Mouse (Mus musculus) intestine, embryonic 15.5 days (tissue): Measurements from ENCODE around the gene Parn. TPM values are rescaled to one million over a fixed set of nuclear protein-coding genes. Genes with fewer than 3 reads are reported as not detected.

ENCODE experiments used
- ATAC-seq: fragments of 200-750 bp; cut with Nextera tagmentation; 2 replicates; pipeline ENCODE4 v1.8.0; 2017; ENCODE audit warnings: moderate TSS enrichment, moderate library complexity
- H3K27ac ChIP-seq: fragments of 300-500 bp; sonication (generic); 2 replicates; pipeline ENCODE4 v1.5.1; 2015; ENCODE audit warnings: mild to moderate bottlenecking, inconsistent platforms
- H3K27me3 ChIP-seq: fragments of 300-500 bp; sonication (generic); replicated peaks from 2 replicates; pipeline ENCODE4 v1.6.1; 2015; ENCODE audit warnings: inconsistent platforms
- H3K36me3 ChIP-seq: fragments of 300-500 bp; sonication (generic); 2 replicates; pipeline ENCODE4 v1.6.1; 2015; ENCODE audit warnings: inconsistent platforms
- H3K4me1 ChIP-seq: fragments of 300-500 bp; sonication (generic); replicated peaks from 2 replicates; pipeline ENCODE4 v1.6.1; 2015; ENCODE audit warnings: inconsistent platforms
- H3K4me2 ChIP-seq: fragments of 300-500 bp; sonication (generic); replicated peaks from 2 replicates; pipeline ENCODE4 v1.6.1; 2015; ENCODE audit warnings: mild to moderate bottlenecking, inconsistent platforms
- H3K4me3 ChIP-seq: fragments of 300-500 bp; sonication (generic); replicated peaks from 2 replicates; pipeline ENCODE4 v1.5.1; 2015; ENCODE audit warnings: inconsistent platforms
- H3K9ac ChIP-seq: fragments of 300-500 bp; sonication (generic); 2 replicates; pipeline ENCODE4 v1.6.1; 2015; ENCODE audit warnings: inconsistent platforms
- H3K9me3 ChIP-seq: fragments of 300-500 bp; sonication (generic); 2 replicates; pipeline ENCODE4 v1.6.1; 2016; ENCODE audit warnings: inconsistent platforms
- WGBS: fragments of 180-500 bp; shearing (Covaris S2); methylation state at CpG from one replicate; pipeline ENCODE4 v1.1.7; 2015; 5-methylcytosine and 5-hydroxymethylcytosine counted together
- polyA plus RNA-seq: library from polyadenylated mRNA; unstranded; fragments of >200 nt; fragmentation: Nextera tagmentation; extraction: Ambion mirVana; gene quantifications from 2 replicates; pipeline ENCODE4 v1.2.1, GENCODE M21; 2015

Gene Parn
- polyA plus RNA-seq, 1 experiment from 2014 or later, result 38.7 TPM

DNA sequence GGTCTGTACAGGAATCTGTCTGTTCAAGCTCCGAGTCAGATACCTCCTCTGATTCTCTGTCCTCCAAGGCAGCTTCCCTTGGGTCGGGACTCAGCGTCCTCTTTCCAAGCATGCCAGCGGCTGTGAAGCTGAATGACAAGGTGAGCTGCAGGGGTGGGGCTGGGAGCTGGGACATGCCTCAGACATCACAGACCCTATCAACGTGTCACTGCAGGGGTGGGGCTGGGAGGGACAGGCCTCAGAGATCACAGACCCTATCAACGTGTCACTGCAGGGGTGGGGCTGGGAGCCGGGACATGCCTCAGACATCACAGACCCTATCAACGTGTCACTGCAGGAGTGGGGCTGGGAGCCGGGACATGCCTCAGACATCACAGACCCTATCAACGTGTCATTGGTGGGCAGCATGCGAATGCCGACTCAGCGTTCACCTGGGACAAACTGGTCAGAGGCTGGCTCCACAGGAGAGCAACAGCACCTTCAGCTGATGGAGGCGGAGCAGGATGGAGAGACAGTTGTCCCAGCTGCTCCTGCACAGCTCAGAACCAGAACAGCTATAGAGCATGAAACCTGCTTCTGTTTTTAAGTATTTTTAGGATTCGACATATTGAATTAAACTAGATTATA is 126.7 kb downstream of the Parn start:
- H3K27ac ChIP-seq, result no peak overlapping the region
- 75% methylated on average over 15 of the region's 15 CpGs for WGBS
- no peaks in the 10 kb centered on the region for H3K27me3 ChIP-seq
- no peak overlapping the region for H3K4me2 ChIP-seq
- peaks cover 9% of the 10 kb centered on the region; the same call in 1 of the 2 replicates for H3K4me1 ChIP-seq
- H3K9me3 ChIP-seq, result no peaks in the 10 kb centered on the region
- no peak for ATAC-seq
- H3K36me3 ChIP-seq, result peaks cover 4% of the 10 kb centered on the region; the same call in 1 of the 2 replicates
- no peak overlapping the region for H3K9ac ChIP-seq
- no peak overlapping the region for H3K4me3 ChIP-seq

DNA sequence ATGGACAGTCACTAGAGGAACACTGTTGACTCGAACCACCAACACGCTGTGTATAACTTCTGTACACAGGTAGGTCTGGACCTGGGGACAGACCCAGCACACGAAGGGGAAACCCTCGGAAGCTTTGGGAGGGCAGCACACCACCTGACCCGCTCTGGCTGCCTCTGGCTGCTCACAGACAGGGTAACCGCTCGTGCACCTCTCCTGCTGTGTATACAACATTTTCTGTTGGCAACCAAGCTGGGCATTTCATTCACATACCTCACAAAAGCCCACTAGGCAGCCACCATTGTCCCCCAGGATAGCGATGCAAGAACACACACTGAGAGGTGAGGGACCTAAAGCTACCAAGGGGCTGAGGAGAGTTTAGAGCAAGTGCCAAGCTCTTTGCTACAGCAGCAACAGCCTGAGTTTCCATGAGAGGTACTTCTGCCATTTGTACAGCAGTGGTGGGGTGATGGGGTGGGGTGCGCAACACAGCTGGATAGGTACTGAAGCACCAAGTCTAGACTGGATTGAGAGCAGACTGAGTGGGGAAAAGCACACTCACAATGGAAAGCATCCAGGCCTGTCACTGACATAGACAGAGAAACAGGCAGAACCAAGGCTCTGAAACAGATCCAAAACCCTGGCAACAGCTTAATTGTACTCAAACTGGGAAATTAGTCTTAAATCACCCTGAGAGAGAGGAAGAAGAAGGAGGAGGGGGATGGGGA is 128.9 kb downstream of the Parn start:
- WGBS, result 84% methylated on average over 9 of the region's 9 CpGs
- H3K4me2 ChIP-seq, result no peak overlapping the region
- no peaks in the 10 kb centered on the region for H3K36me3 ChIP-seq
- peak; percentile 64 for ATAC-seq
- no peaks in the 10 kb centered on the region for H3K9me3 ChIP-seq
- no peak overlapping the region for H3K27ac ChIP-seq
- no peak overlapping the region for H3K9ac ChIP-seq
- H3K27me3 ChIP-seq, result no peaks in the 10 kb centered on the region
- H3K4me1 ChIP-seq, result peaks cover 9% of the 10 kb centered on the region; the same call in 1 of the 2 replicates
- no peak overlapping the region for H3K4me3 ChIP-seq

DNA sequence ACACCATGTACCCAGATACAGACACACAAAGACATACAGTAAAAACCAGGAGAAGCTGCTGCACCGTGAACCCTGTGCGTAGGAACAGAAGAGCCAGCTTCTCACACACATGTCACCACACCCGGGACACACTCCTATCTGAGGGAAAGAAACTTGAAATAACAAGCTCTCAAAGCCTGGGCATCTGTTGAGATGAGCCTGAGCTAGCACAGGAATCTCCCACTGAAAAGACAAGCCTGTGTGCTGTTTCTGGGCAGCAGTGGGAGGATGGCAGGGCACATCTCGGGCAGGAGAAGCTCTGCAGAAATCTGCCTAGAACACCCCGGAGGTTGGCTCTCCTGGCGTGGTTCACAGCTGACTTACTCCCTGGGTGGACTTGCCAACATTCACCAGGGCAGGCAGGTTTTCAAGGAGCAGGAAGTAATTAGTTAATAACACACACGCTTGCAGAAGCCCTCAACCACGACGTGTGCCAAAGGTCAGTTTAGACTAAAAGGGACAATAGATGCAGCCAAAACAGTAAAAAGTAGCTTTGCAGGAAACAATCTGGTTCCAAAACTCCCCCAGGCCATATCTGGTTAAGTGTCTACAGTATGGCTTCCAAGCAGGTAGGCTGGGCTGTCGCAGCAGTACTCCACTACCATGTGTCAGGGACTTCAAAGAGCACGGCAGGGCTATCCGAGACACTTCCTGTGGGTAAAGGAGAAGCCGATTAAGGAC is 129.6 kb downstream of the Parn start:
- 55% methylated on average over 13 of the region's 13 CpGs for WGBS
- Histone ChIP-seq H3K4me3 (no peak overlapping the region), H3K4me2 (no peak overlapping the region), H3K4me1 (peaks cover 9% of the 10 kb centered on the region; the same call in 1 of the 2 replicates), H3K27ac (no peak overlapping the region), H3K27me3 (no peaks in the 10 kb centered on the region), H3K9me3 (no peaks in the 10 kb centered on the region), H3K9ac (no peak overlapping the region), H3K36me3 (no peaks in the 10 kb centered on the region)
- peak; percentile 85 for ATAC-seq

- Histone ChIP-seq H3K36me3 (no peaks in the 10 kb centered on the region), H3K27me3 (no peaks in the 10 kb centered on the region), H3K9me3 (no peaks in the 10 kb centered on the region), H3K4me1 (peaks cover 9% of the 10 kb centered on the region; the same call in 1 of the 2 replicates), H3K9ac (no peak overlapping the region), H3K27ac (no peak overlapping the region), H3K4me3 (no peak overlapping the region), H3K4me2 (no peak overlapping the region)
- 66% methylated on average over 7 of the region's 7 CpGs for WGBS
- ATAC-seq, result no peak
Observed at GRCm38 (mm10) chr16:13536404-13536803, 131.6 kb downstream of the Parn start.

- no peak for ATAC-seq
- Histone ChIP-seq H3K27ac (no peak overlapping the region), H3K4me1 (peaks cover 9% of the 10 kb centered on the region; the same call in 1 of the 2 replicates), H3K4me2 (no peak overlapping the region), H3K9me3 (no peaks in the 10 kb centered on the region), H3K9ac (no peak overlapping the region), H3K36me3 (no peaks in the 10 kb centered on the region), H3K27me3 (no peaks in the 10 kb centered on the region), H3K4me3 (no peak overlapping the region)
- 72% methylated on average over 12 of the region's 12 CpGs for WGBS
Observed at GRCm38 (mm10) chr16:13535856-13536255, 132.1 kb downstream of the Parn start.

DNA sequence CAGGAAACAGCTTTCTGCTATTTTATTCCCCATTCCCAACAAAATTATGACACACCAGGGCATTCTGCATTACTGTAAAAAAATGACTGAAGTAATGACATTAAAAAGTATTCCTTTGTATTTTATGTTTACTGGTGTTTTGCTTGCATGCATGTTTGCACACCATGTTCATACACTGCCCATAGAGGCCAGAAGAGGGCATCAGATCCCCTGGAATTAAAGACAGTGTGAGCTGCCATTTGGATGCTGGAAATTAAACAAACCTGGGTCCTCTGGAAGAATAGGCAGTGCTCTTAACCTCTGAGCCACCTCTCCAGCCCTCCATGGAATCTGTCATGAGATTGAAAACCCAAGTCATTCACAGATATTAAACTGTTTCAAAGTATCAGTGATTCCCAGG is 135.1 kb downstream of the Parn start:
- no peaks in the 10 kb centered on the region for H3K27me3 ChIP-seq
- no peak overlapping the region for H3K27ac ChIP-seq
- H3K4me3 ChIP-seq, result no peak overlapping the region
- no peak overlapping the region for H3K4me2 ChIP-seq
- ATAC-seq, result 0 out of 2 replicates have a peak, but pooled peaks have one; percentile 59
- H3K4me1 ChIP-seq, result 0 out of 2 replicates have a peak, but pooled peaks cover 2% of the 10 kb centered on the region
- no peaks in the 10 kb centered on the region for H3K9me3 ChIP-seq
- no peaks in the 10 kb centered on the region for H3K36me3 ChIP-seq
- no peak overlapping the region for H3K9ac ChIP-seq

DNA sequence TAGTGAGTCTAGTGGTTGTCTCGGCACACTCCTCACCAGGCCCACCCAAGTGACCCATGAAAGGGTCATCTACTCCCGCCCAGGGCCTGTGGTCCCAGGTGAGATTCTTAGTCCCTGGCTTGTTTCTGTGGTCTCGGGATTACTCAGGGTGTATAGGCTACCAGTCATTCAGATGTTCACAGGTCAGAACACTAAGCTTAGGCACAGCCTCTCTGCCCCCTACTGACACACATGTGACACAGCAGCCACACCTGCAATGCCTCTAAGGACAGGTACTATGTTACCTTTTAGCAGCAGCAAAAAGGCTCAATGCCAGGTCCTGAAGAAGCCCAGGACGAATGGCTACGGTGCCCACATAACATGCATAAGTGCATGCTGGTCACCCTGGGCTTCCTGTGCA is 136.7 kb downstream of the Parn start:
- no peak overlapping the region for H3K27ac ChIP-seq
- H3K9me3 ChIP-seq, result no peaks in the 10 kb centered on the region
- no peak overlapping the region for H3K4me2 ChIP-seq
- 89% methylated on average over 5 of the region's 5 CpGs for WGBS
- no peaks in the 10 kb centered on the region for H3K4me1 ChIP-seq
- H3K4me3 ChIP-seq, result no peak overlapping the region
- no peak for ATAC-seq
- H3K9ac ChIP-seq, result no peak overlapping the region
- no peaks in the 10 kb centered on the region for H3K36me3 ChIP-seq
- no peaks in the 10 kb centered on the region for H3K27me3 ChIP-seq

DNA sequence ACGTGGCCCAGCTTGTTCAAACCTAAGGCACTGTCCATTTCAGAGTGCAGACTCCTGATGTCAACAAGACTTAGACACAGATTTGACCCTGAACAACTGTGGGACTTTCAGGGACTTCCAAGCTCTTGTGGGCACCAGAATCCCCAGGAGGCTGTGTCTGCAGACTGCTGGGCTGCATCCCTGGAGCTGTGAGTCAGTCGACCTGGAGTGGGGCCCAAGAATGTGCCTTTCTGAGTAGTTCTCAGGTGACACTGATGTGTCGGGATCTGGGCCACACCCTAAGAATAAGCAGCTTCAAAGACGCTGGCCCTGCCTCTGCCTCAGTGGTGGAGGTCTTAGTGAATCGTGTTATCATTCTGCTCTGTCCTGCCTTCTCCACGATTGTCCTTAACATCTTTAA is 146.6 kb downstream of the Parn start:
- no peaks in the 10 kb centered on the region for H3K27me3 ChIP-seq
- H3K4me3 ChIP-seq, result no peak overlapping the region
- no peaks in the 10 kb centered on the region for H3K9me3 ChIP-seq
- no peaks in the 10 kb centered on the region for H3K36me3 ChIP-seq
- 58% methylated on average over 6 of the region's 6 CpGs for WGBS
- ATAC-seq, result no peak
- H3K9ac ChIP-seq, result no peak overlapping the region
- no peaks in the 10 kb centered on the region for H3K4me1 ChIP-seq
- no peak overlapping the region for H3K4me2 ChIP-seq
- H3K27ac ChIP-seq, result no peak overlapping the region

DNA sequence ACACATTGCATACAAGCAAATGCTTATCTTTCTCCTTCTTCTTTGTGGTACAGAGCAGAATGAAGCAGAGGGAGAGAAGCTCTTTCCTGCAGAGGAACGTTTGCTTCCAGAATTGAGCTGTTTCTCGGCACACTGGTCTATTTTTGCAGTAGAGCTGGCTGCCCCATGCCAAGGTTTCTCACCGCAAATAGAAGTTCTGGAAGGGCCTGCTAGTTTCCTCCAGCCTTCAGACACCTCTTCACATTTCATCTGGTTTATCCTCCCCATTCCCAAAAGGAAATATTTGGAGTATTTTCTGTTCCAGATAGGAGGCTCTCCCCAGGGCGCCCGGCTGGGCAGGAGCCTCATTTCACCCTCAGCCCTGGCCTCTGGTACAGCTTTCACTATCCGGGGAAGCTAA is 147.7 kb downstream of the Parn start:
- Histone ChIP-seq H3K36me3 (no peaks in the 10 kb centered on the region), H3K4me2 (no peak overlapping the region), H3K27me3 (no peaks in the 10 kb centered on the region), H3K4me3 (no peak overlapping the region), H3K9me3 (no peaks in the 10 kb centered on the region), H3K4me1 (no peaks in the 10 kb centered on the region), H3K9ac (no peak overlapping the region), H3K27ac (no peak overlapping the region)
- WGBS, result 82% methylated on average over 6 of the region's 6 CpGs
- no peak for ATAC-seq

DNA sequence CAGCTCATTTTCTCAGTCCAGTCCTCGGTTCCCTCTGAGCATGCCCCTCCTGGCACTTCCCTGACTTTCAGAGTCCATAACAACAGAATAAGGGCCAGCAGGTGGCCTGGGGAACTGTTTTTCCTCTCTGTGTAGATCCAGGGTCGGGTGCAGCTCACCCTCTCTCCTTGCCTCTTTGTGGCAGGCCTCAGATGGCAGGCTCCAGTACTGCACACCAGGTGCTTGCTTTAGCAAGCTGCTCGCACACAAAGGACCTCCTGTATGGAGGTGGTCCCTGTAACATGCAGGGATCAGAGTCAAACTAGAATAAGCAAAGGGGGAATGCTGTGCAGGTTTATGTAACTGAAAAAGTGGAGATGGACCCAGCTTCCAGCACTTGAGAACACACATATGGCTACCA is 151.8 kb downstream of the Parn start:
- Histone ChIP-seq H3K9ac (no peak overlapping the region), H3K4me1 (no peaks in the 10 kb centered on the region), H3K4me2 (no peak overlapping the region), H3K9me3 (no peaks in the 10 kb centered on the region), H3K36me3 (no peaks in the 10 kb centered on the region), H3K4me3 (no peak overlapping the region), H3K27me3 (no peaks in the 10 kb centered on the region), H3K27ac (no peak overlapping the region)
- ATAC-seq, result no peak
- 66% methylated on average over 3 of the region's 3 CpGs for WGBS

DNA sequence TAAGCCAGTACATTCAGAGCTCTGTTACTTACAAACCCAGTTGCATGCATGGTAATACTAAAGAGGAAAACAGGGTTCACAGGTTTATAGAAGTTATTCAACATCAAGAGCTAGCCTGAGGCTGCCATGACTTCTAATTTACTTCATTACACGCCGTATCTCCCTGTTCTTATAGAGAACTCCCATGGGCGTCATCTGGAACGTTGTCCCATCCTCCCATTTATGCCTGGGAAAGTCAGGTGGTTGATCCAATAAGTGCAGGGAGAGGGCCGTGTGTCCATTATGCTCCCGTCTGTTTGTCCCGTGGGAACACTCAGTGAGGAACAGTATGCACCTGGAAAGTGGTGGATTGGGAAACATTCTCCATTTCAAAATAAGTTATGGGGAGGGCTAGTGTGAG is 152.4 kb downstream of the Parn start:
- no peak overlapping the region for H3K4me3 ChIP-seq
- H3K4me2 ChIP-seq, result no peak overlapping the region
- no peak overlapping the region for H3K27ac ChIP-seq
- no peaks in the 10 kb centered on the region for H3K36me3 ChIP-seq
- no peaks in the 10 kb centered on the region for H3K27me3 ChIP-seq
- 90% methylated on average over 7 of the region's 7 CpGs for WGBS
- no peak for ATAC-seq
- H3K9ac ChIP-seq, result no peak overlapping the region
- H3K4me1 ChIP-seq, result no peaks in the 10 kb centered on the region
- H3K9me3 ChIP-seq, result no peaks in the 10 kb centered on the region

- no peak for ATAC-seq
- WGBS, result 64% methylated on average over 5 of the region's 5 CpGs
- H3K4me1 ChIP-seq, result no peaks in the 10 kb centered on the region
Observed at GRCm38 (mm10) chr16:13505055-13505454, 162.9 kb downstream of the Parn start.

More at GRCm38 (mm10) chr16:13505055-13505454, 162.9 kb downstream of the Parn start:
- H3K9me3 ChIP-seq, result no peaks in the 10 kb centered on the region
- no peak overlapping the region for H3K4me2 ChIP-seq
- H3K9ac ChIP-seq, result no peak overlapping the region
- no peak overlapping the region for H3K27ac ChIP-seq
- no peaks in the 10 kb centered on the region for H3K27me3 ChIP-seq
- no peak overlapping the region for H3K4me3 ChIP-seq
- H3K36me3 ChIP-seq, result no peaks in the 10 kb centered on the region
